Mouse (Mus musculus) right cerebral cortex, postnatal 4 days (tissue): ENCODE data around the gene Prkce.

Experiments
- DNase-seq: peaks from one replicate; pipeline ENCODE4 v3.0.0-alpha.2; 2022

The Prkce gene

DNA sequence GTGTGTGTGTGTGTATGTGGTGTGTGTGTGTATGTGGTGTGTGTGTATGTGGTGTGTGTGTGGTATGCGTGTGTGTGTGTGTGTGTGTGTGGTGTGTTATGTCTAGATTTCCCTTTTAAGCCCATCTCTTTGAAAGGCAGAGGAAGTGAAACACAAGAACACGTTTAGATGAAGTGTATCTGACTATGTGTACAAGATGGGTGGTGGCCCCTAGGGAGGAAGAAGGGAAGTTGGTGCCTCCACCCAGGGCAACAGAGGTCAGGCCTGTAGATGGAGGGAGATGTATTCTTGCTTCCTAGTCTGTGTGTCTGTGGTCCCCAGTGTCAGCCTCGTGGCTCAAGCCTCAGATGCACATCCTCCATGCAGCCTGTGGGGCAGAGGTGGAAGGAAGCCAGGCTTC is 169.5 kb downstream of the Prkce start:
- DNase-seq: no peak

DNA sequence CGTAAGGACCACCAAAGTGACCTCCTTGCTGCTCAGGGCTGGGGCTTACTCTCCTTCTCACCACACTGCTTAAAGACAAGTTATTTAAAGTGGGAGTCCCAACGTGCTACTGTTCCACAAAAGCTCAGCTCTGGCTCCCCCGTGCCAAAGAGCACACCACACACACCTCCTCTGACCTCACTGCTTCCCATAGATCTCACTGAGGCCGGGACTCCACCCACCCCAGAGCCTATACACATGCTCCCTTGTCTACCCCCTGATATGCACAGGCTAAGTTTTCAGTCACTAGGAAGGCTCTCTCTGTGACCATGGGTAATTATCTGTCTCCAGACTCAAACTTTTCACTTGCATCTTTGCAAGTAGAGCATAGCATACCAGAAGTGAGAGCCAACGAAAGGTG is 170.7 kb downstream of the Prkce start:
- DNase-seq: no peak

- DNase-seq: no peak
Measured at GRCm38 (mm10) chr17:86344032-86344431, 176.4 kb downstream of the Prkce start.

- DNase-seq: no peak
Measured at GRCm38 (mm10) chr17:86345234-86346005, 177.8 kb downstream of the Prkce start.

GRCm38 (mm10) chr17:86350236-86350635 is 182.7 kb downstream of the Prkce start:
- DNase-seq: no peak

DNA sequence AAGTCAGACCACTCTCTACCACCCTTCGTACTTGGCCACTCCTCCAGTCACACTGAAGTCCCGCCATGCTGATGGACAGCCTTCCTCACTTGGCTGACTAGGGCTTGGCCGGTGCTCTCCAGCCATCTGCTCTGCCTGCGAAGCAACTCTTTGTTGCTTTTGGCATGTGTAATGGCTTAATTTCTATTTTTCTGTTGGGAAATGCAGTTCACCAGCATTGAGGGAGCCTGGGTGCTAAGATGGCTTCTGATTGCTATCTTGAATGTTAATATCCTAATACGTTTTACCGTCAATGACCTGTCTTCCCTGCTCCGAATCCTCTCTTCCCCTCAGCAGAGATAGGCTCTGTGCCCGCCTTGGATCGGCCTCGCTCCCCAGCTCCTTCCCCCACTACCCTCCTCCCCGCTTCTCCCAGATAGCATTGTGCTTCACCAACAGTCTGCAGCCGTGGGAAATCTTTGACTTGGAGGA is 183.2 kb downstream of the Prkce start:
- DNase-seq: no peak

- no peak for DNase-seq
Measured at GRCm38 (mm10) chr17:86351282-86351681, 183.7 kb downstream of the Prkce start.

GRCm38 (mm10) chr17:86352247-86353037 is 184.9 kb downstream of the Prkce start:
- DNase-seq: no peak

DNA sequence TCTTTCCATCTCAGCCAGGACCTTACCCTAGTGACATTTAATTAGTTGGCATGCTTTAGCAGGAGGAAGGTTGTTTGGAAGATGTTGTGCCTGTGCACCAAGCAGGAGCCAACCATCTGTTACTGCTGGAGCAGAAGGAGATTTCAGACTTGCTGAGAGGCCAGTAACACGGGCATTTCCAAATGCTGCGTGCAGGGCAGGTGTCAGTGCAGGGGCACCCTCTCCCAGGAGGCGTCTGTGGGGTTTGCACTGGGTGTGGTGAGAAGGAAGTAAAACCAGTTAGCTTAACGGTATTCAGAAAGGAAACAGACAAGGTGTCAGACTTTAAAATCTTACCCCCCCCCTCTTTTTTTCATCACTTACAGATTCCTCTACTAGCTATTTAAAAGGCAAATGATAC is 186.1 kb downstream of the Prkce start:
- no peak for DNase-seq

GRCm38 (mm10) chr17:86354101-86354500 is 186.5 kb downstream of the Prkce start:
- DNase-seq: no peak

DNA sequence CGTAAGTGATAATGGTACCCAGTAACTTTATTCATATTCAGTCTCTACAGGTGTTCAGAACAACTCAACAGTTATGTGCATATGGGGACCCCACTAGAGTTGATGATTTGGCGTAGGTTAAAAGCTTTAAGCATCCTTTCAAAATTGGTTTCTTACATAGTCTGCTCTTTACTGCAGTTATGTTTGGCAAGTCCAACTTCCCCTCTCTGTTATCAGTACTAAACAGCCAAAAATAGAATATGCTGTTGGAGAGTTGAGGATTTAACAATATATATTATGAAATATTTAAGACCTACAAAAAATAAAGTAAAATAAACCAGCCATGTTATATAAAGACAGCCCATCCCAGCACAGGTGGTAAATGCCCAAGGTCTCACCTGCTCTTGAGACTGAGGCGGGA is 187.3 kb downstream of the Prkce start:
- DNase-seq: no peak

DNA sequence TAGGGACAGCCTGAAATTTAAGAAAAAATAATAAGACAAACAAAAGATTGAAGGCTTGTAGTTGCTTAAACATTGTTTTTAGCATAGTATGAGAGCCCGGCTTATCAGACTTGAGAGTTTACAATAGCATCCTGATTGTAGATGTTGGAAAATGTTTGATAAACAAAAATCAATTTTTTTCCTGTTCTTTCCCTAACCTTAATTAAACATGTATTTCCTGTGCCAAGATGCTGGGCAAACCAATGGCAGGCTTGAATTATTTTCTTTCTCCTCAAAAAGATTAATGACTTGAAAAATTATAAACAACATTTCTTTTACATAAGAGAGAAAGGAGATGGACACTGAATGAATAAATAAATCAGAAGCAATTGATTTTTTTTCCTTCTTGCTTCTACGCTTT is 187.7 kb downstream of the Prkce start:
- no peak for DNase-seq

DNA sequence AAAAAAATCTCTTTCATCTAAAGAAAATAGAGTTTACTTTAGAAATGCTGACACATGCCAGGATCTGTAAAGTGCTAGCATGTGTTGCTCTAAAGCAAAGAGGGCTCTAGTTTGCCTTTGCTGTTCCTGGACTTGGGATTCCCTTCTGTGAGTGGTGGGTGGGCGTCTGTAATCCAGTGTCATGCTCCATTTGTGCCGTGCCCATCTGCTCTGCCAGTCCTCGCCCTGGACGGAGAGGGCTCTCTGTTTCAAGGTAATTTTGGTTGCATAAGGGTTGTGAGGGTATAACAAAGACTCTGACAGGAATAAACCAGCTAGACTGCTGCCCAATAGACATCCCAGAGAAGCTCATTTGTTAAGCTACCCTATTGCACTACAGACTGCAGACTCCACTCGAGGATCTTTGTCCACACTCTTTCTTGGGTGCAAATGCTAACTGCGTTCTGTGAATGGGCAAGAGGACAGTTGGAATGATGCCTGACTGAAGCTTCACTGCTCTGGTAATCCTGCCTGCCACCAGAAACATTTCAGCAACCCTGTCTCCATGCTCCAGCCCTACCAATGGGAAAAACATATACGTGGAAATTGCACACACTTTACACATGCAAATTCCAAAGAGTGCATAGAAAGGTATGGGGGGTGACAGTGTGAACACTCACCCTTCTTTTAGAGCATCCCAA is 188.3 kb downstream of the Prkce start:
- no peak for DNase-seq

- no peak for DNase-seq
Measured at GRCm38 (mm10) chr17:86358388-86358787, 190.8 kb downstream of the Prkce start.

- DNase-seq: no peak
Measured at GRCm38 (mm10) chr17:86358847-86359246, 191.3 kb downstream of the Prkce start.

- DNase-seq: no peak
Measured at GRCm38 (mm10) chr17:86360849-86361248, 193.3 kb downstream of the Prkce start.

GRCm38 (mm10) chr17:86363356-86363755 is 195.8 kb downstream of the Prkce start:
- DNase-seq: no peak

- no peak for DNase-seq
Measured at GRCm38 (mm10) chr17:86364349-86365075, 196.9 kb downstream of the Prkce start.

- DNase-seq: no peak
Measured at GRCm38 (mm10) chr17:86366919-86367318, 199.3 kb downstream of the Prkce start.

DNA sequence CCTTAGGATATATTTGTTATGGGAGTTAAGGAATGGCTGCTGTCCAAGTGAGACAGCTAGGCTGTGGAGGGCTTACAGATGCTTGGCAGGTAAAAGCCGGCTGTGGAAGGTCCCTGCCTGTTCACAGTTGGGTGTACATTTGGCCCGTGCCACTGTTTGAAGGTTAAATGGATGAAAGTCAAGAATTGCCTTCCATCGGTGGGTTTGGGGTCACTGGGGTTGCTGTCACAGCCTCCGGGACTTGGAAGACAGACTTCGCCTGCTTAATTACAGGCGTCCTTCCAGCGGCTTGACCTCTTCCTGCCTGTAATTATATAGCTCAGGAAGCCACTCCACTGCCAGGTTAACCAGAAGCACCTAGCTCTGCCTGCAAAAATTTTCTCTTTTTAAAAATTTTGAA is 200.1 kb downstream of the Prkce start:
- DNase-seq: no peak

- no peak for DNase-seq
Measured at GRCm38 (mm10) chr17:86370106-86370742, 202.6 kb downstream of the Prkce start.

GRCm38 (mm10) chr17:86371101-86371561 is 203.5 kb downstream of the Prkce start:
- no peak for DNase-seq
